Mouse (Mus musculus) cerebellum, adult 18-20 months (tissue): ENCODE measurements around the gene Arhgap27.
"Not testable (repeated sequence)": the region's sequence is repeated elsewhere in the genome, so short reads cannot be mapped to it uniquely, and the experiment has no call there.

Experiments
- DNase-seq, 2 experiments: peaks; one replicate each; pipeline ENCODE4 v3.0.0; 2021

The Arhgap27 gene

GRCm38 (mm10) chr11:103292152-103292889, 71.2 kb downstream of the Arhgap27 start:
- no peak for DNase-seq

GRCm38 (mm10) chr11:103290841-103291240, 72.7 kb downstream of the Arhgap27 start:
- not testable (repeated sequence) for DNase-seq

- peak in 1 of 2 experiments; percentile 21 for DNase-seq
Measured at GRCm38 (mm10) chr11:103288291-103288963, 75.1 kb downstream of the Arhgap27 start.

- DNase-seq = no peak
Measured at GRCm38 (mm10) chr11:103286910-103287309, 76.6 kb downstream of the Arhgap27 start.

GRCm38 (mm10) chr11:103285951-103286350, 77.5 kb downstream of the Arhgap27 start:
- no peak for DNase-seq

GRCm38 (mm10) chr11:103285276-103285675, 78.2 kb downstream of the Arhgap27 start:
- DNase-seq = no peak

GRCm38 (mm10) chr11:103281784-103282183, 81.7 kb downstream of the Arhgap27 start:
- DNase-seq = no peak
